Mouse (Mus musculus): ENCODE measurements around the gene Csf3. TPM values are rescaled to one million over a fixed set of nuclear protein-coding genes. Genes with fewer than 3 reads are reported as not detected.
A peak's percentile ranks its signal among the peaks of the same experiment; 100 is the strongest.
"Not testable (repeated sequence)": the region's sequence is repeated elsewhere in the genome, so short reads cannot be mapped to it uniquely, and the experiment has no call there.

Csf3 gene
- polyA plus RNA-seq, 1 experiment from 2014 or later = not detected

GRCm38 (mm10) chr11:98737220-98737619 is 36.2 kb downstream of the Csf3 start:
- not testable (repeated sequence) for H3K27me3 ChIP-seq (replicated peaks); H3K4me3 ChIP-seq (replicated peaks); ATAC-seq; H3K27ac ChIP-seq; H3K4me2 ChIP-seq (replicated peaks); H3K36me3 ChIP-seq; H3K9ac ChIP-seq; H3K9me3 ChIP-seq
- peaks cover 16% of the 10 kb centered on the region for H3K4me1 ChIP-seq (replicated peaks)
- 66% methylated on average over 2 of the region's 2 CpGs for WGBS

- Histone ChIP-seq H3K36me3 (no peaks in the 10 kb centered on the region), H3K4me1 (replicated peaks) (peaks cover 23% of the 10 kb centered on the region), H3K27me3 (replicated peaks) (no peaks in the 10 kb centered on the region), H3K4me3 (replicated peaks) (no peak overlapping the region), H3K4me2 (replicated peaks) (no peak overlapping the region), H3K27ac (no peak overlapping the region), H3K9me3 (0 out of 2 replicates have a peak, but pooled peaks cover 4% of the 10 kb centered on the region), H3K9ac (no peak overlapping the region)
- WGBS = 50% methylated on average over 4 of the region's 4 CpGs
- ATAC-seq = no peak
Measured at GRCm38 (mm10) chr11:98738428-98738911, 37.4 kb downstream of the Csf3 start.

- H3K4me2 ChIP-seq (replicated peaks) = no peak overlapping the region
- no peak overlapping the region for H3K9ac ChIP-seq
- H3K9me3 ChIP-seq = 0 out of 2 replicates have a peak, but pooled peaks cover 4% of the 10 kb centered on the region
- 71% methylated on average over 9 of the region's 9 CpGs for WGBS
- H3K4me1 ChIP-seq (replicated peaks) = peaks cover 27% of the 10 kb centered on the region
- ATAC-seq = no peak
- H3K27me3 ChIP-seq (replicated peaks) = no peaks in the 10 kb centered on the region
- no peak overlapping the region for H3K27ac ChIP-seq
- no peaks in the 10 kb centered on the region for H3K36me3 ChIP-seq
- no peak overlapping the region for H3K4me3 ChIP-seq (replicated peaks)
Measured at GRCm38 (mm10) chr11:98738925-98739324, 37.9 kb downstream of the Csf3 start.

DNA sequence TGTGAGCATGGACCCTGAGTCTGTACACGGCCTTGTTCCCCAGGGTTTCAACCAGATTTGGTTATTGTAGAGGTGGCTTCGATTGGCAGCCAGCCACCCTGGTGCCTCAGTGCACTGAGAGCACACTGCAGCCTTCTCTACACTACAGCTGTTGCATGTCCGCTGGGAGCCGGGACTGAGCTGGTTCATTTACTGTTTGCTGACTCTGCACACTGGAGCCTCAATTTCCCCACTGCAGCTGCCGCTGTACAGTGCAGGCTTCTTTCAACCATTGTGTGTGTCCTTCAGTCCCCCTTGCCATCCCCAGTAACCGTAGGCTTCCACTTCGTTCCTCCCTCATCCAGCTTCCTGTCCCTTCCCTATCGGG is 38.9 kb downstream of the Csf3 start:
- WGBS = 7% methylated on average over 8 of the region's 8 CpGs
- H3K4me2 ChIP-seq (replicated peaks) = peak overlapping the region; percentile 86
- H3K4me3 ChIP-seq (replicated peaks) = peak overlapping the region; percentile 92
- ATAC-seq = peak; percentile 11
- no peaks in the 10 kb centered on the region for H3K9me3 ChIP-seq
- peak overlapping the region; percentile 95 for H3K27ac ChIP-seq
- no peaks in the 10 kb centered on the region for H3K27me3 ChIP-seq (replicated peaks)
- no peaks in the 10 kb centered on the region for H3K36me3 ChIP-seq
- peaks cover 38% of the 10 kb centered on the region for H3K4me1 ChIP-seq (replicated peaks)
- peak overlapping the region; percentile 98 for H3K9ac ChIP-seq

- Histone ChIP-seq H3K9me3 (no peaks in the 10 kb centered on the region), H3K9ac (peak within 1 kb of the TSS; percentile 98), H3K27ac (peak within 1 kb of the TSS; percentile 95), H3K4me3 (replicated peaks) (peak within 1 kb of the TSS; percentile 92), H3K36me3 (no peaks in the 10 kb centered on the region), H3K27me3 (replicated peaks) (no peaks in the 10 kb centered on the region), H3K4me2 (replicated peaks) (peak within 1 kb of the TSS; percentile 86), H3K4me1 (replicated peaks) (peaks cover 42% of the 10 kb centered on the region)
- WGBS = under 1% methylated on average over 22 of the region's 22 CpGs
- ATAC-seq = peak; percentile 84
Measured at GRCm38 (mm10) chr11:98740393-98741050, 39.5 kb downstream of the Csf3 start, which contains the start of gene Thra. TSS of gene Thra (plus strand) at chr11:98740638.

- Histone ChIP-seq H3K9ac (peak overlapping the region; percentile 98), H3K4me2 (replicated peaks) (peak overlapping the region; percentile 86), H3K4me3 (replicated peaks) (peak overlapping the region; percentile 92), H3K36me3 (no peaks in the 10 kb centered on the region), H3K4me1 (replicated peaks) (peaks cover 48% of the 10 kb centered on the region), H3K27ac (peak overlapping the region; percentile 95), H3K27me3 (replicated peaks) (no peaks in the 10 kb centered on the region), H3K9me3 (no peaks in the 10 kb centered on the region)
- WGBS = under 1% methylated on average over 17 of the region's 17 CpGs
- ATAC-seq = no peak; the same call in 1 of the 2 replicates
Measured at GRCm38 (mm10) chr11:98741051-98741620, 40.1 kb downstream of the Csf3 start.

GRCm38 (mm10) chr11:98741622-98742396 is 40.7 kb downstream of the Csf3 start:
- under 1% methylated on average over 55 of the region's 86 CpGs for WGBS
- Histone ChIP-seq H3K4me1 (replicated peaks) (peaks cover 55% of the 10 kb centered on the region), H3K27me3 (replicated peaks) (no peaks in the 10 kb centered on the region), H3K27ac (peak overlapping the region; percentile 95), H3K4me2 (replicated peaks) (peak overlapping the region; percentile 86), H3K36me3 (no peaks in the 10 kb centered on the region), H3K4me3 (replicated peaks) (peak overlapping the region; percentile 92), H3K9me3 (no peaks in the 10 kb centered on the region), H3K9ac (peak overlapping the region; percentile 98)
- ATAC-seq = peak; percentile 73

- Histone ChIP-seq H3K36me3 (no peaks in the 10 kb centered on the region), H3K27me3 (replicated peaks) (no peaks in the 10 kb centered on the region), H3K9me3 (no peaks in the 10 kb centered on the region), H3K4me2 (replicated peaks) (peak overlapping the region; percentile 86), H3K9ac (peak overlapping the region; percentile 98), H3K4me3 (replicated peaks) (peak overlapping the region; percentile 92), H3K27ac (peak overlapping the region; percentile 95), H3K4me1 (replicated peaks) (peaks cover 61% of the 10 kb centered on the region)
- 0 out of 2 replicates have a peak, but pooled peaks have one; percentile 5 for ATAC-seq
- WGBS = under 1% methylated on average over 21 of the region's 21 CpGs
Measured at GRCm38 (mm10) chr11:98742397-98743291, 41.6 kb downstream of the Csf3 start.

GRCm38 (mm10) chr11:98743655-98744345 is 42.7 kb downstream of the Csf3 start:
- Histone ChIP-seq H3K27ac (peak overlapping the region; percentile 95), H3K4me2 (replicated peaks) (peak overlapping the region; percentile 86), H3K27me3 (replicated peaks) (no peaks in the 10 kb centered on the region), H3K36me3 (no peaks in the 10 kb centered on the region), H3K9ac (peak overlapping the region; percentile 98), H3K9me3 (no peaks in the 10 kb centered on the region), H3K4me1 (replicated peaks) (peaks cover 72% of the 10 kb centered on the region), H3K4me3 (replicated peaks) (peak overlapping the region; percentile 92)
- WGBS = 6% methylated on average over 9 of the region's 9 CpGs
- no peak for ATAC-seq

- peak overlapping the region; percentile 86 for H3K4me2 ChIP-seq (replicated peaks)
- peaks cover 80% of the 10 kb centered on the region for H3K4me1 ChIP-seq (replicated peaks)
- H3K27ac ChIP-seq = peak overlapping the region; percentile 95
- no peaks in the 10 kb centered on the region for H3K36me3 ChIP-seq
- WGBS = 28% methylated on average over 7 of the region's 7 CpGs
- H3K9ac ChIP-seq = peak overlapping the region; percentile 98; the same call in 1 of the 2 replicates
- no peak for ATAC-seq
- H3K9me3 ChIP-seq = no peaks in the 10 kb centered on the region
- peak overlapping the region; percentile 92 for H3K4me3 ChIP-seq (replicated peaks)
- H3K27me3 ChIP-seq (replicated peaks) = no peaks in the 10 kb centered on the region
Measured at GRCm38 (mm10) chr11:98744456-98745019, 43.5 kb downstream of the Csf3 start.

Measured in intestine, embryonic 15.5 days (tissue).